Mouse (Mus musculus): ENCODE measurements around the gene Scn11a.
A peak's percentile ranks its signal among the peaks of the same experiment; 100 is the strongest.

Scn11a gene

GRCm38 (mm10) chr9:119795254-119795912 is 29.9 kb downstream of the Scn11a start:
- DNase-seq (ENCODE audit: low spot score), result no peak

DNA sequence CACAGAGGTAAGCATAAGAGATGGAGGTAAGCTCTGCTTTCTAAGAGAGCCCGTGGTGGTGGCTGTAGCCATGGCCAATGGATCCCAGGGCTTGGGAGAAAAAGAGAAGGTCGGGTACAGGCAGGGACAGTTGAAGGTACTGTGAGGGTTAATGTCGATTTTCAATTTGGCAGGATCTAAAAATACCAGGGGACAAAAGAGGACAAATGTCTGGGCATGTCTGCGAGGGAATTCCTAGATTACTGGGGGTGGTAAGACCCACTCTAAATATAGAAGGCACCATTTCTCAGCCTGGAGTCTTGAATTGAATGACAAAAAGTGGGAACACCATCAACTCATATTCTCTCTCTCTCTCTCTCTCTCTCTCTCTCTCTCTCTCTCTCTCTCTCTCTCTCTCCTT is 30.8 kb downstream of the Scn11a start:
- DNase-seq (ENCODE audit: low spot score), result no peak

DNA sequence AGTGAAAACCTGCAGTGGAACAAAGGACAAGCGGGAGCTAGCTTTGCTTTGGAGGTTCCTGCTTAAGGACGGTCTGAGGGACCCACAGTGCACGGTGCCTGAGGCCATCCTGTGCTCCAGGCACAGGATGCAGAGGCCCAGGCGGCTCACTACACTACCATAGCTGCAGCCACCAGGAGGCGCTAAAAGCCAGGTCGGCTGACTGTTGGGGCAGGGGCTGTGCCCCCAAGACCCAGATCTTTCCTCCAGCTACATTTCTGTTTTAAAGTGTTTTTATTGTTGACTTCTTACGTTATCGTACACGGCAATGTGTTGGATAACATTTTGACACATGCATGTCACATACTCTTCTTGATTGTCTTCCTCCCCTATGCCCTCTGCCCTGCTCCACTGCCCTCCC is 32.8 kb downstream of the Scn11a start:
- DNase-seq (ENCODE audit: low spot score), result no peak

DNA sequence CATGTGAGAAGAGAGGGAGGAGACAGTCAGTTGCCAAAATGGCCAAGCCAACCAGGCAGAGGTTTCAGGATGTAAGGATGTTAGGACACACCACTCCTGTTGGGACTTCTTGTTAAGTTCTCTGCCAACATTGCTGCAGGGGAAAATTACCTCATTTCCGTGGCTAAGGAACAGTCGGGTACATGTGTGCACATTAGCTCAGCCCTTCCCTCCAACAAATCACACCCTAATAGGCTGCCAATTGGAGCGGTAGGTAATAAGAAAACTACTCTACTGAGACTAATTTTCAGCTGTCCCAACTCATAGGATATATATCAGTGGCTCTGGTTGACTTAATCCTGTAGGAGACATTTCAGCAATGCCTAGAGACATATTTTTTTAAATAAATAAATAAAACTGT is 44.4 kb downstream of the Scn11a start:
- no peak for DNase-seq (ENCODE audit: low spot score)

GRCm38 (mm10) chr9:119776661-119777060 is 48.6 kb downstream of the Scn11a start:
- no peak for DNase-seq (ENCODE audit: low spot score)

GRCm38 (mm10) chr9:119768585-119768984 is 56.7 kb downstream of the Scn11a start:
- peak; percentile 34 for DNase-seq (ENCODE audit: low spot score)

- no peak for DNase-seq (ENCODE audit: low spot score)
These were observed 65.0 kb downstream of the Scn11a start for GRCm38 (mm10) chr9:119760226-119760625.

DNA sequence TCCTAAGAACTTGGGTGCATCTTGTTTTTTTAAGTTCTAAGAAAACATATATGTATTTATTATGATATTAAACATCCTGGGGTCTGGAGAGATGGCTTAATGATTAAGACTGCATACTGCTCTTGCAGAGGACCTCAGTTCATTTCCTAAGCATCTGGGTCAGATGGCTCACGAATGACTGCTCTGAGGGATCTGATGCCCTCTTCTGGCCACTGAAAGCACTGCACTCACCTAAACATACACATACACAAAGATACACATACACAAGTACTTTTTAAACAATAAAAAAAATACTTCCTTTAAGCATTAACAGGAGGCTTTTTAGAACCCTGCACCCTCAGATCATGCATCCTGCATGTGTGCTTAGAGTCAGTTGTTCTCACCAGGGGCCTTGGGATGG is 65.8 kb downstream of the Scn11a start:
- DNase-seq (ENCODE audit: low spot score), result no peak

GRCm38 (mm10) chr9:119751507-119751906 is 73.7 kb downstream of the Scn11a start:
- DNase-seq (ENCODE audit: low spot score), result peak; percentile 32

DNA sequence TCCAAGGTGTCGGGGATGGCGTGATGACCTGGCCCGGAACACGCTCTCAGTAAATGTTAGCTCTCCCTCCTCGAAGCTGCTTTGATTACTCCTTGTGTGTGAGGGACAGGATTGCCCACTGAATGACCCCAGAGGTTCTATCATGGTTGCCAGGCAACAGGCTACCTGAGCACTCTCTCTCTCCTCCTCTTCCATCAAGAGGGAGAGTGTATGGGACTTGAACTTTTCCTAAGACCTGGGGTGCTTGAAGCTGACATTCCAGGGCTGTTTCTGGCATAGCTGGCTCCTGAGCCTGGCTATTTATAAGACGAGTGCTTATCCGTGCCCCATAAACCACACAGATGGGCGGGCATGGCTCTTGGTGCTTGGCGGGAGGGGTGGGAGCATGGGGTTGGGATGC is 76.1 kb downstream of the Scn11a start:
- no peak for DNase-seq (ENCODE audit: low spot score)

GRCm38 (mm10) chr9:119743900-119744299 is 81.4 kb downstream of the Scn11a start:
- DNase-seq (ENCODE audit: low spot score), result peak; percentile 81

- no peak for DNase-seq (ENCODE audit: low spot score)
These were observed 81.9 kb downstream of the Scn11a start for GRCm38 (mm10) chr9:119743312-119743711.

- DNase-seq (ENCODE audit: low spot score), result no peak
These were observed 84.0 kb downstream of the Scn11a start for GRCm38 (mm10) chr9:119741101-119741786.

GRCm38 (mm10) chr9:119728412-119729097 is 96.7 kb downstream of the Scn11a start:
- DNase-seq (ENCODE audit: low spot score), result no peak

DNA sequence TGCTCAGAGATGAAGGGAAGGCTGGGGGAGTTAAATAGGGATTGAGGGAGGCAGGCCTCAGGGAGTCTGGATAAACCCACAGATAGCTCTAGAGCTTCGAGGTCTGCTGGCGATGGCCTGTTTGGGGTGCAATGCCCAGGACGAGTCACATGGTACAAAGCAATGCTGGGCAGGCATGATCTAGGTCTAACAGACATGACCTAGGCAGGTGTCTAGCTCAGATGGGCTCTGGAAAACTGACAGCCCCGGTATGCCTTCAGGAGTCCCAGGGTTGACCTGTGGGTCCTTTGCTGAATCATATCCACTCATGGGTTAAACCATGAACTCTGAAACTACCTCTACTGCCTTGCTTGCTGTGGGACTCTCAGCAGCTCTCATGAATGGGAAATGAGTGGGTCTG is 98.3 kb downstream of the Scn11a start:
- DNase-seq (ENCODE audit: low spot score), result no peak

DNA sequence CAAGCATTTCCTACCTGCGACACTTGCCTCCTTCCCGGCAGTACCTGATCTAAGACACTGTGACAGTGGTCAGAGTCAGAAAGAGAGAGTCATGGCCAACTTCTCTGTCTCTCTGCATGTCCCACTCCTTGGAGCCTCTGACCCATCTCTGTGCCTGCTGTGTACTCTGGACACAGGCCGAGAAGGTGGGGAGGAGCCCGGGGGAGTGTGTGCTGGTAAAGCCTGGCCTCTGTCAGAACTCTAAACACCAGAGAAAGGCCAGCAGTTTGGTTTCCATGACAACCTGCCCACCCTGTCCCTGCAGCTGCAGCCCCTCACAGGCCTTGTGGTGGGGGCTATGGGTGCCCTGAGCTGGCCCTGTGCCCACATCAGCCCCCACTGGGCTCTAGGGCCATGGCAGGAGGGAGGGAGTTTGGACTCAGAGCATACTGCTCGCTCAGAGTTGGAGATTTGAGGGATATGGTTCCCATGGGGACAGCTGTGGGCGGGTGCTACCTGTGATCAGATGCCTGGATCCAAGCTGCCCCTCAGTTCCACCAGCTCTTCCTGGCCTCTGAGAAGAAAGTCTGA is 99.9 kb downstream of the Scn11a start:
- DNase-seq (ENCODE audit: low spot score), result no peak

- DNase-seq (ENCODE audit: low spot score), result no peak
These were observed 106.0 kb downstream of the Scn11a start, which contains the start of gene Scn10a for GRCm38 (mm10) chr9:119719222-119719621. Gene Scn10a (minus strand): TSS chr9:119719322.

- no peak for DNase-seq (ENCODE audit: low spot score)
These were observed 118.6 kb downstream of the Scn11a start for GRCm38 (mm10) chr9:119706700-119707099.
